Mouse (Mus musculus): ENCODE data around the gene Phlda3. TPM values are rescaled to one million over a fixed set of nuclear protein-coding genes. Genes with fewer than 3 reads are reported as not detected.

Gene Phlda3
- 10 to 100 TPM; 11.0 to 11.7 TPM for total RNA-seq (2021)
- long read RNA-seq, experiment 1, transcript Phlda3-201 (2 exons, 1,435 nt): major isoform, 9 of 10 reads
- long read RNA-seq, experiment 1, partial matches to known transcripts: 0 of 10 reads
- long read RNA-seq, experiment 1, other reads (novel, unspliced or antisense): 1 of 10 reads
- long read RNA-seq, experiment 2, transcript Phlda3-201 (2 exons, 1,435 nt): major isoform, 11 of 11 reads
- long read RNA-seq, experiment 2, partial matches to known transcripts: 0 of 11 reads
- long read RNA-seq, experiment 2, other reads (novel, unspliced or antisense): 0 of 11 reads

DNA sequence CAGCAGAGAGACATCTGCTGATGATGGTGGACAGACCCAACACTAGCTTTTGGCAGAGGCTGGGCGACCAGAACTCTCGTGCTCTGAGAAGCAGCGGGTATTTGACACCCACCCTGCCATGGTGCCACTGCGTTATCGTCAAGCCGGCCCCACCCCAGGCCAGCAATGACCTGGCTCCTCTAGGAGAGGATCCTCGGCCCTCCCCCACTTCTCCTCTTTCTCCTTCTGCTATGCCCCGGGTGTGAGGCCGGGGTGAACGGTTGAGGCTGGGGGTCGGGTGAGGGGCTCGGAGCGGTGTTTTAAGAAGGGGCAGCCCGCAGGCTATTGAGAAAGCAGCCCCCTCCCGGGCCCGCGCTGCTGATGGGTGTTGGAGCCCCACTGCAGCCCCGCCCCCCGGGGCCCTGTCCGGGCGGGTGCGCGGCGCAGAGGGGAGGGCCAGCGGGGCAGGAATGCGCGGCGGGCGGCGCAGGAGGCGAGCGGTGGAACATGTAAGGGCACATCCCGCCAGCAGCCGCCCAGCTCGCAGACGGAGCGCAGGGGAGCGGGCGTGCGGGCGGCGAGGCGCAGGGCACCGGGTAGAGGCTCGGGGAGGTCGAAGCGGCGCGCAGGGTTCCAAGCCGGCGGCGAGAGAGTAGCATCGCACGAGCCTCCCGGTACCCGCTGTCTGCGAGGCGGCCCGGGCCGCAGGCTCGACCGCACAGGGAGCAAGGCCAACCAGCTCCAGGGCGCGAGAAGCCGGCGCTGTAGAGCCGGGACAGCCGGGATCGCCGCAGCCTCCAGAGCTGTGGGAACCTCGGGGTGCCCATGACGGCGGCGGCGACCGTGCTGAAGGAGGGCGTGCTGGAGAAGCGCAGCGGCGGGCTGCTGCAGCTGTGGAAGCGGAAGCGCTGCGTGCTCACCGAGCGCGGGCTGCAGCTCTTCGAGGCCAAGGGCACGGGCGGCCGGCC lies at the start of gene Phlda3:
Gene Phlda3 (plus strand): TSS at position 475 of the 947 bp plus-strand sequence.
- peak; percentile 84 to 90 for DNase-seq

DNA sequence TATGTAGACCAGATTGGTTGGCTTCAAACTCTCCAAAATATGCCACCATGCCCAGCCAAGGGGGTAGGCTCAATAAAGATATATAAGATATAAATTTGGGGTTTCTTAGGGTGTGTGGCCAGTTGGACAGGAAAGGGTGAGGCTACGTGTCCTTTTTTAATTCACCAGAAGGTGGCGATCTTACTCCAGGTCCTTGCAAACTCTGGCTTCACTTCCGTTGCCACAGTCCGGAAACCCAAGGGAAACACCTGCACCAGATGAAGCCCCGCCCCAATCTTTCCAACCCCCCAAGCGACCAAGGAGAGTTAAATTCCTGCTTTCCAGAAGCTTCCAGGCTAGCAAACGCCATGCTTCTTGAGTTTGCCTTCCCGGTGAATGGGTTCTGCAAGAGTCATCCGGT lies 46.4 kb upstream of the Phlda3 start:
- DNase-seq: peak; percentile 81 to 89

DNA sequence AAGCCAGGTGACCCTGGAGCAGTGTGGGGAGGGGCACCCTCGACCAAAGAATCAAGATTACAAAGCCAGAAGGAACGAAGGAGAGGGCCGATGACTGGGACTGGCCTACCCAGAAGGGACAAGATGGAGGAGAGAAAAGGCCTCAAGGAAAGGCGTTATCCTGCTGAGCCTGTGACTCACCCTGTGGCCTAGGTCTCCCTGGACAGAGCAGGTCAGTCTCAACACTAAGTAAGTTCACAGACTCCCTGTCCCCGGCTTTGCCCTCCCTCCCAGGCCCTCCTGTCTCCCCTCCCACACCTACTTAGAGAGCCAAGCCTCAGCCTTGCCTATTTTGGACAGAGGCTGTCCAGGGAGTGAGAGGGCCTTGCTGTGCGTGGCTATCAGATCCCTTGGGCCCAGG lies 45.9 kb upstream of the Phlda3 start, which contains the start of gene Csrp1:
Gene Csrp1 (plus strand): TSS at position 79 of the 400 bp plus-strand sequence.
- DNase-seq: no peak

DNA sequence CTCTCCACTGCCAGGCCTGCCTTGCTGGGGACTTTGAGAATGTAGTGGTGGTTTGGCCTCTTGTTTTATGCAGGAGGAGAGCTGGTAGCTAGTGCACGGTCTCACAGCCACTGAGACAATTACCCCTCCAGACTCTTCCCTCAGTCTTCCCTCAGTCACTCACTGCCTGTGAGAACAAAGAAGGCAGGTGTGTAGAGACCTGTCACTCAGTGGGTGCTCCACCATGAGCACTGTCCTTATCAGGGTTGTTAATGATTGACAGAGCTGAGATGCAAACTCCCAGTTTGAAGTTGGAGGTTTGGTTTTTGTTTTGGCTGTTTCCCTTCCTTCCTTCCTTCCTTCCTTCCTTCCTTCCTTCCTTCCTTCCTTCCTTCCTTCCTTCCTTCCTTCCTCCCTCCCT lies 42.9 kb upstream of the Phlda3 start:
- DNase-seq: no peak

DNA sequence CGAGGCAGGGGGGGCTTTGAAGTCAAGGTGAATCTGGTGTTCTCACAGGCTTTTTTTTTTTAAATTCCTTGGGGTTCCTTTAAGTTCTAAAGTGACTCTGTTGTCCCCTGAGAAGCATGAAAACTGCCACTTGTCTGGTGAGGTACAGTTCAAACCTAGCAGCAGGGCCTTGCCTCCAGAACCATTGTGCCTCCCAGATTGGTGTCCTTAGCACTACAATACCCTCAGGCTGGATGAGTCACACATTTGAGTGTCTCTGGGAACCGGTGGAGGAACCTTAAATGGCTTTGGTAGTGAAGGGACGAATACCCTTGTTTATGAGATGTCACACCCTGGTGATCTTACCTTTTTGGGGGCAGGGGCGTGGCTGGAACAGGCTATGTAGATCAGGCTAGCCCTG lies 41.8 kb upstream of the Phlda3 start:
- DNase-seq: no peak

DNA sequence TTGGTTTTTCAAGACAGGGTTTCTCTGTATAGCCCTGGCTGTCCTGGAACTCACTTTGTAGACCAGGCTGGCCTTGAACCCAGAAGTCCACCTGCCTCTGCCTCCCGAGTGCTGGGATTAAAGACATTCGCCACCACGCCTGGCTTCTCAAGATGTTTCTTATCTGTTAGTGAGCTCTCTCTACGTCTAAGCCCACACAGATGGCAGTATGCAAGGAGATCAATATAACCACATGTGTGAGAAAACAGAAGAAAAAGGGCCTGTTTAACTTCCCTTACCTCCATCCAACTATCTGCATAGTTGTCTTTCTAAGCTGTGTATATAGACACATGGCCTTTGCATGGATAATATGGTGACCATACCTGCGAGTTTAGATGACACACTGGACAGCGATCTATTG lies 40.6 kb upstream of the Phlda3 start:
- DNase-seq: no peak

DNA sequence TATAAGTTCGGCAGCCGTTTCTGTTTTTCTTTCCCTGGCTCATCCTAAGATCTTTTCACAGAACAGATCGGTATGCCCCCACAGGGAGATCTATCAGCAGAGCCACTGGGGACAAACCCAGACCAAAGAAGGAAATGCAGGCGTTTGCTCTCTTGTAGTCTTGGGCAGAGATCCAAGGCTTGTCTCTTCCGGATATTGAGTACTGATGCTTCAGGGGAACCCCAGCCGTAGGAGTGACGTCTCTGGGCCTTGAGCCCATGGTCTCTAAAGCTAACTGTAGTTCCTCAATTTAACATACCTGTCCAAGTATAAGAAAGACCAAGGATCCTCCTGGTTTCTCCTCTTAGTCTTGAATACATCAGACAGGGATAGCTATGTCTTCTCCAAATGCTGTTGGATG lies 40.0 kb upstream of the Phlda3 start:
- peak; percentile 67 to 84 for DNase-seq

DNA sequence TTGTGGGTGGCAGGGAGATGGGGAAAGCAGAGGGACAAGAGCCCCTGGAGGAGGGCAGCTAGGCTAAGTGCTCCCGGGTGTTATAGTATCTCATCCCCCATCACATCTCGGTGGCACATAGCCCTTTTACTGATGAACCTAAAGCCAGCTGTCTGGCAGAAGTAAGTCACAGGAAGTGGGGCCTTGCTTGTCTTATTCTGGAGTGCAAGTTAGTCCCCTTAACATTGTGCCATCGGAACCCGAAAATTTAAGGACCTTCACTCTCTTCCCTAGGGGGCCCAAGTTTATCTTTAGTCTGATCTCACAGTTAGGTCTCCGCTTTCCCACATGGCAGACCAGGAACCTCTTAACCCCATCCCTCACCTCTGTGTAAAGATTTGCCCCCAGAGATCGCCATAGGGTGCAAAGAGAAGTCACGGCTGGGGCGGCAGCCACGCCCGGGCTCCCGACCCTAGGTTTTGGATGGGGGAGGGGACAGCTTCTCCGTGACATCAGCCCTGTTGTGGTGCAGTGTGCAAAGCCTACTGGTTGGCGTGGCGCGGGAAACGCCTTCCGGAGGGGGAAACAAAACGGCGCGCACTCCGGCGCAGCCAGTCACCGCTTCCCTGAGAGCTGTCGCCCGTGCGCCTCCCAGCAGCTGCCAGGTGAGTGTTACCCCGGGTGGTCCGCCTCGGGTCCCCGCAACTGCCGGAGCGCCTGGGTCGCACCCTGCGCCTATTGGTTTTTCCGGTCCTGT lies 37.1 kb upstream of the Phlda3 start:
- peak; percentile 92 to 94 for DNase-seq

DNA sequence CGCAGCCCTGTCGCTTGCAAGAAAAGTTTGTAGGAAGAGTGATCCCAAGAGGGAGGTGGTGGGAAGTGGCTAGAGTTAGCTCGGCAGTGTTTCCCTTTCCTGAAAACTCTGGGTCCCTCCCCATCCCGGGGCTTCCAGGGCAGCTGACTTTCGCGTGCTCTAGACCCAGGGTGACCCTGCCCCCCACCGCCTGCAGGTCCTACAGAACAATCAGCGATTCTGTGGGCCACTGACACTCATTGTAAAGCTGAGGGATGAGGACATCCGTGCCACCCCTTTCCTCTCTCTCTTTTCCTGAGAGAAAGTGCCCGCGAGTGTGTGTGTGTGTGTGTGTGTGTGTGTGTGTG lies 36.6 kb upstream of the Phlda3 start:
- DNase-seq: no peak

DNA sequence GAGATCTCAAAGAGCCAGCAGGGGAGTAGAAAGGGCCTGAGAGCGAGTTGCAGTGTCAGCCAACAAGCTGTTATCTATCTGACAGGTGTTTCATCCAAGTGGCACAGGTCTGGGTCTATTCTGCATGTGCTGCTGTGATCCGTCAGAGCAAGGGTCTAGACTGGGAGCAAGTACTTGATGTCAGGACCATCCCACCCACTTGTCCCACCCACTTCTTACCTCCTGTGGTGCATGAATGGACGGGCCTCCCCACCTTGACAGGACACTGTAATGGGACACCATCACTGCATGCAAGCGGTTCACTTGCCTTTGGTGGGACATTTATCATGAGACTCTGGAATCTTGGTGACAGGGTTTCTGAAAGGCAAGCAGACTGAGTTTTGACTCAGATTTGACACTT lies 36.1 kb upstream of the Phlda3 start:
- DNase-seq: no peak

DNA sequence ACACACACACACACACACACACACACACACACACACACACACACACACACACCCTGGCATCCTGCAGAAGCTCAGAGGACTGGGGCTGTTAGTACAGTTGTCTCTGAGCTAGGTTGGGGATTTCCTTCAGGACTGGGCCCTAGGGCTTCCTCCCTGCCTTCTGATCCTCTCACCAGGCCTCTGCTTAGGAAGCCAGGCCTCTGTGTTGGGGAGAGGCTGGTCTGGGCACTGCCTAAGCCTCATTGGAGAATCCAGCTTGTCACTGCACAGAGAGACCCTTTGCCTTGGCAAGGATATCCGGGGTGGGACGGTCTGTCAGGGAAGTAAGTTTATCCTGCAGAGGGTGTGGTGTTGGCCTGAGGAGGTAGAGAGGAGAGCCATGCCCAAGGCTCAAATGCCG lies 35.6 kb upstream of the Phlda3 start:
- DNase-seq: peak in 1 of 2 experiments; percentile 39

DNA sequence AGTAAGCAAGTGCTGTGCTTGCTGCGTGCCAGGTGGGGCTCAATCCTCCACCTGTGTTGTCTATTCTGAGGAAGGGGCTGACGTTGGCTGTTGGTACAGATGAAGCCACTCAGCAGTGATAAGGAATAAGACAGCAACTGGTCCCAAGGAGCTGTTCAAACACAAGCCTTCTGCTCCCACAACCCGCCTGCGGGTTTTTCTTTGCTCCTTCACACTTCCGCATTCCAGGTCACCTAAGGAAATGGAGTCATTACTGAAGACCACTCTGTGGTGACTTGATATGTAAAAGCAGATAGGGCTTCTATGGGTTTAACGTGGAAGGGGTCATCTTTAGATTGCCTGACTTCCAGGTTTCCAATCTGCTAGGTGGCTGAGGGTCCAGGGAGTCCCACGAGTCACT lies 34.5 kb upstream of the Phlda3 start:
- DNase-seq: no peak

DNA sequence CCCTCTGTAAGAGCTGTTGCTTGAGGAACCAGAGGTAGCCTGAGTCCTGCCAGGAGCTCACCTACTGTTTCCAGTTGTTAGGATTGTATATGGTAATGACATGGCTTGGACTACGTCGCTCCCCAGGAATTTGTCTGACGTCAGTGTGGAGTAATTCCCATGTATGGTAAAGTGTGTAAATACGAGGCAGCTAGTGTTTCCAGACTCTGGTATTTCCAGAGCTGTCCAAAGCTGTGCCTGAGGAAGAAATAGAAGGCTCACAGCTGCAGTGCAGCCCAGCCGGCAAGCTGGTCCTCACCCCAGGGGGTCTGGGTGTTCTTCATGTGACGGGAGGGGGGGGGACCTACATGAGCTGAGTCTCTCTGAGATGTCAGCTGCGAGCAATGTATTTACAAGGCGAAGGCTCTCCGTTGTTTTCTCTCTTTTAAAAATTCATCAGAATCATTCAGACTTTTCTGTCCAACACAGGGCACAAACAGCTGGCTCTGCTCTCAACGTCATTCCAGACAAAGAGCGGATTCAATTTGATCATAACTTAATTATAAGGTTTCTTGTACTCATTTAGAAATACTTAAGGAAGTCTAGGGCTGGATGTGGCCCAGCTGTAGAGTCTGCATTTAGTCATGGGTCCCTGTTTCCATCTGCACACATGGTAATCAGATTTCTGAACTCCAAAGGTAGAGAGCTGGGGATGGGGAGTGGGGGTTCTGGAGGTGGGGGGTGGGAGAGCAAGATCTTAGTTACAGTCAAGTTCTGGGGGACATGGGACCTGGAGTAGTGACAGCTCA lies 33.8 kb upstream of the Phlda3 start:
- DNase-seq: no peak

DNA sequence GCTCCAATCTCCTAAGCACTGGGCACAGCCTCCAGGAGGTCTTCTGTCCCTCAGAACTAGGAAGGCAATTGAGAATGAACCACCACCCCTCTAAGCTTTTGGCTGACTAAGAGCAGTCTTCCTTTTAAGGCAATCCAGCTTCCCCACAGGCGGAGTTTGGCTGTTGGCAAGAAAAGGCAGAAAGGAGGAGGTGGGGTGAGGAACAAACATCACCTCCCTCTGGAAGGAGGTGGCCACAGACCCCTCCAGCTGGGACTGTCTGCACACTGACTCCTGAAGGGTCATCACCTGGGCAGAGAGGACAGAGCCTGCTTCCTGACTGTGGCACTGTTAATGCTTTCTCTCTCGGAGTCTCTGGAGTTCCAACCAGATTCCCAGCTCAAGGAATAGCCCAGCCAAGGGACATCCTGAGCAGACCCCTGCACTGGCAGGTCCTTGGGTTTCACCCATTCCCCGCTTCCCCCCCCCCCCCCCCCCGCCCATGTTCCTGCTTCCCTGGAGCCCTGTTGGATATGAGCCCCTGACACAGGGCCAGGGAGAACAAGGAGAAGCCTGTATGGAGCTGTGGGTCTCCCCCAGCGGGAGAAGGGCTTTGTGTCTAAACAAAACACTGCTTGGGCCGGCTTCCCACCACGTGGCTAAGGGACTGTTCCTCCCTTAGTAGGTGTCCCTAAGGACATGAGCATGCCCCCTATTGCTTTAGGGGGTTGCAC lies 31.5 kb upstream of the Phlda3 start:
- DNase-seq: peak; percentile 70 to 77

DNA sequence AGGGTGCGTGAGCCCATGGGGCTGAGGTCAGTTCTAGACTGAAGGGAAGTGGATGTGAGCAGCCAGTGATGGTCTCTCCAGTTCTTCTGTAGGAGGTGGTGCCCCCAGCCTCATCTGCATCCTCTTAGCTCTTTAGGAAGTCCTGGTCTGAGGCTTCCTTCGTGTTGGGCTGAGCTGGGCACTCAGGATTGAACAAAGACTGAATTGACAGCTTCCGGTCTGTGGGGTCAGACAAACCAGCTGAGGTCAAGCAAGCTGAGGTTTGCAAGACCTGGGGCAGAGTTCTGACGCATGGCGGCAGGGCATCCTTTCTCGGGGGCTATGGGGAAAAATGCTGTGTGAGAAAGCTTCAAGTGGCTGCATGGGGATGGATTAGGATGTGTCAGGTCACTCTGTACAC lies 30.5 kb upstream of the Phlda3 start:
- DNase-seq: no peak

DNA sequence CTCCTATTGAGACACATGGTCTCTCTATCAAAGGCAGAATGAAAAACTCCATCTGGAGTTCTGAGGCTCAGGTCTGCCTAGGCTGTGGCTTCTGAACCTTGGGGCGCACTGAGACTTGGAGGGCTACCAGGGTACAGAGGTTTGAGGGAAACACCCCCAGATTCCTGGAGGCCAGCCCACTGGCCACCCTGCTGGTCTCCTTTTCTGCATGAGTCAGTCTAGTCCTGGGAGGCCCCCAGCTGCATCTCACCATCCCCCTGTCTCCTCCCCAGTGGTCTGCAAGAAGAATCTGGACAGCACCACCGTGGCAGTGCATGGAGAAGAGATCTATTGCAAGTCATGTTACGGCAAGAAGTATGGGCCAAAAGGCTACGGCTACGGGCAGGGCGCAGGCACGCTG lies 20.9 kb upstream of the Phlda3 start:
- peak; percentile 23 to 51 for DNase-seq

DNA sequence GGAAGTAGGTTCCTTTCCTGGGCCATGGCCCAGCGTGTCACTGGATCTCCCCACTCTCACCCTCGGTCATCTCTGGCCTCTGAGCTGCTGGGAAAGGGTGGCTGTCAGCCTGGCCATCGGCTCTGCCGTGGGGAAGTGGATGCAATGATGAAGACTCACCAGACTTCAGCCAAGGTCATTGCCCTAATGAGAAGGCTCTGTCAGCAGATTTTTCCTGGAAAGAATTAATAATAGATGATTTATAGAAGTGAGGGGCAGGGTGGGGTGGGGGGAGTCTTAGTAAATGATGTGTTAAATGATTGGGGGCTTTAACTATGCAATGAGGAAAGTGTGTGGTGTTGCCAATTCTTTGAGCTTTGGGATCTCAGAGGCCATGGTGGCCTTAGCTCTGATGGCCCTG lies 19.7 kb upstream of the Phlda3 start:
- DNase-seq: no peak

DNA sequence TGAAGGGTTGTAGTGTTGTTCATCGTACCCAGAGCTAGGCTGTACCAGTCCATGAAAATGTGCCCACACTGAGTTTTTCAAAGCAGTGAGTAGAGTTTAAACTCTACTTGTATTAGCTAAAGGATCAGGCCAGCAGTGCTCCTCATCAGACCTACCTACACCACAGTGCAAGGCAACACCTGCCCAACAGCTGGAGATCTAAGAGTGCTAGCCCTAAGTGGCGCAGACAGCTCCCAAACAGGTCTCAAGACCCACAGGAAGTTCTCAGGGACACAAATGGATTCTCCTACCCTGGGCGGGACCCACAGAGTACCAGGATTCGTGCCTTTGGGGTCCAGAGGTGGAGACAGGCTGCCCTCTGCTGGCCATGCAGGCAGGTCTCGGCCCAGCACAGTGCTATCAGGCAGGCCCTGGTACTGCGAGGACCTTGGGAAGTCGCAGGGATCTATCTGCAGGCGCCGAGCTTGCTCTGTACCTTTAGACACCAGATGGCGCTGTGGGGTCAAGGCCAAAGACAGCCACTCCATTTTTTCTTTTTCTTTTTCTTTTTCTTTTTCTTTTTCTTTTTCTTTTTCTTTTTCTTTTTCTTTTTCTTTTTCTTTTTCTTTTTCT lies 13.1 kb upstream of the Phlda3 start:
- peak; percentile 96 to 97 for DNase-seq

DNA sequence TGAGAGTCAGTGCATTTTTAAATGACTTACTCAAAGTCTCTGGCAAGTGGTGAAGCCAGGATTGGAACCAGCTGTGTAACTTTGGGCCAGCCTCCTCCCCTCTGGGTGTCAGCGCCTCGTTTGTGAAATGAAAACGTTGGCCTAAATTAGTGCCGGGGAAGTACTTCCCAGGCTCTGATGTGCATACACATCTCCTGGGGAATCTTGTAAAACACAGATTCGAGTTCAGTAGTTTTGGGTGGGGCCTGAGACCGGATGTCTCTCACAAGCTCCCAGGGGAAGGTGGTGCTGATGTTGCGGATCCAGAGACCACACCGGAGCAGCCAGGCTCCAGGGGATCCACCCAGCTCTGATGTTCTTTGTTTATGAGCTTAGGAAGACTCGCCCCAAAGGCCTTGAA lies 10.6 kb upstream of the Phlda3 start:
- DNase-seq: peak; percentile 86 to 89

DNA sequence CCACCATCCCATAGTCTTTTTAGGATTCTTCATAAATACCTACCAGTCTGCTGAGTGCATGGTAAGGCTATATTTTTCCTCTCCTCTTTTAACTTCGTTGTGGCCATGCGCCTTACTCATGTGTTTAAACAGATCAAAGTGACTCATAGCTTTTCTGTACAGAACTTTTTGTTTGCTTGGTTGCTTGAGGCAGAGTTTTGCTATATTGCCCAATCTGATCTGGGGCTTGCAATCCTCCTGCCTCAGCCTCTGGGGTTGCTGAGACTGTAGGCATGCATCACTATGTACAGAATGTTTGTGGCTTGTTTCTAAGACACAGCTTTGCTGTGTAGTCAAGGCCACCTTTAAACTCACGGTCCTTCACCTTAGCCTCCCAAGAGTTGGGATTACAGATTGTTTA lies 10.0 kb upstream of the Phlda3 start:
- DNase-seq: no peak

DNA sequence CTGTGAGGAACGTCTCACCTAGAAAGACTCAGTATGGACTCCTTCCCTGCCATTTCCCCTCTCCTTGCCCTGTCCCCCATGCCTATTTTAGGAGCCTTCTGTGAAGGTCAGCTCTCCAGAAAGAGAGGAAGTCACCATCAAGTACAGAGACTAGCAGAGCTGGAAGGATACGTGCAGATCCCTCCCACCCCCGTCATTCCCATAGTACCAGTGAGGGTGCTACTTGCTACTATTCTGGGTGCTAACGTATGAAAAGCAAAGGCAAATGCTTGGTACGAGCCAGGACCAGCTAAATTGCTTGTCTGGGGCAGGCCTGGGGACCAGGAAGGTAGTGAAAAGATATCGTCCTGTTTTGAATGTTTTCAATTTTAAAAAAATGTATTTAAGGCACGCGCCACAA lies 8.6 kb upstream of the Phlda3 start:
- DNase-seq: no peak
